Mouse (Mus musculus) intestine, embryonic 15.5 days (tissue): ENCODE measurements at regions not wholly inside any gene's neighbourhood (a gene's known extent, or its start where the extent isn't known, plus 50 kb on each side); places are given as distances from the start of the nearest gene placed in this dataset.
A peak's percentile ranks its signal among the peaks of the same experiment; 100 is the strongest.
"Not testable (repeated sequence)": the region's sequence is repeated elsewhere in the genome, so short reads cannot be mapped to it uniquely, and the experiment has no call there.

Experiments
- ATAC-seq: fragments of 200-750 bp; cut with Nextera tagmentation; 2 replicates; pipeline ENCODE4 v1.8.0; 2017; ENCODE audit warnings: moderate TSS enrichment, moderate library complexity
- H3K27ac ChIP-seq: fragments of 300-500 bp; sonication (generic); 2 replicates; pipeline ENCODE4 v1.5.1; 2015; ENCODE audit warnings: mild to moderate bottlenecking, inconsistent platforms
- H3K27me3 ChIP-seq: fragments of 300-500 bp; sonication (generic); replicated peaks from 2 replicates; pipeline ENCODE4 v1.6.1; 2015; ENCODE audit warnings: inconsistent platforms
- H3K36me3 ChIP-seq: fragments of 300-500 bp; sonication (generic); 2 replicates; pipeline ENCODE4 v1.6.1; 2015; ENCODE audit warnings: inconsistent platforms
- H3K4me1 ChIP-seq: fragments of 300-500 bp; sonication (generic); replicated peaks from 2 replicates; pipeline ENCODE4 v1.6.1; 2015; ENCODE audit warnings: inconsistent platforms
- H3K4me2 ChIP-seq: fragments of 300-500 bp; sonication (generic); replicated peaks from 2 replicates; pipeline ENCODE4 v1.6.1; 2015; ENCODE audit warnings: mild to moderate bottlenecking, inconsistent platforms
- H3K4me3 ChIP-seq: fragments of 300-500 bp; sonication (generic); replicated peaks from 2 replicates; pipeline ENCODE4 v1.5.1; 2015; ENCODE audit warnings: inconsistent platforms
- H3K9ac ChIP-seq: fragments of 300-500 bp; sonication (generic); 2 replicates; pipeline ENCODE4 v1.6.1; 2015; ENCODE audit warnings: inconsistent platforms
- H3K9me3 ChIP-seq: fragments of 300-500 bp; sonication (generic); 2 replicates; pipeline ENCODE4 v1.6.1; 2016; ENCODE audit warnings: inconsistent platforms
- WGBS: fragments of 180-500 bp; shearing (Covaris S2); methylation state at CpG from one replicate; pipeline ENCODE4 v1.1.7; 2015; 5-methylcytosine and 5-hydroxymethylcytosine counted together

- no peak for ATAC-seq
These were observed 298.0 kb upstream of the Foxg1 start for GRCm38 (mm10) chr12:49084505-49084904.

GRCm38 (mm10) chr12:49086076-49086475 lies 296.4 kb upstream of the Foxg1 start:
- Histone ChIP-seq H3K4me3 (no peak overlapping the region), H3K36me3 (no peaks in the 10 kb centered on the region), H3K27me3 (no peaks in the 10 kb centered on the region), H3K9me3 (no peaks in the 10 kb centered on the region), H3K9ac (no peak overlapping the region), H3K4me1 (no peaks in the 10 kb centered on the region), H3K27ac (no peak overlapping the region), H3K4me2 (no peak overlapping the region)
- WGBS = 80% methylated on average over 2 of the region's 2 CpGs
- no peak for ATAC-seq

More at GRCm38 (mm10) chr12:49084505-49084904, 298.0 kb upstream of the Foxg1 start:
- no peaks in the 10 kb centered on the region for H3K36me3 ChIP-seq
- H3K4me3 ChIP-seq = no peak overlapping the region
- no peaks in the 10 kb centered on the region for H3K4me1 ChIP-seq
- H3K9ac ChIP-seq = no peak overlapping the region
- H3K27ac ChIP-seq = no peak overlapping the region
- H3K4me2 ChIP-seq = no peak overlapping the region
- no peaks in the 10 kb centered on the region for H3K9me3 ChIP-seq
- no peaks in the 10 kb centered on the region for H3K27me3 ChIP-seq

GRCm38 (mm10) chr12:49090177-49090576 lies 292.3 kb upstream of the Foxg1 start:
- Histone ChIP-seq H3K36me3 (no peaks in the 10 kb centered on the region), H3K9me3 (no peaks in the 10 kb centered on the region), H3K27ac (no peak overlapping the region), H3K4me1 (no peaks in the 10 kb centered on the region), H3K4me2 (no peak overlapping the region), H3K9ac (no peak overlapping the region), H3K27me3 (no peaks in the 10 kb centered on the region), H3K4me3 (no peak overlapping the region)
- 68% methylated on average over 1 of the region's 1 CpGs for WGBS
- ATAC-seq = no peak

- Histone ChIP-seq H3K4me3 (no peak overlapping the region), H3K36me3 (no peaks in the 10 kb centered on the region), H3K4me2 (no peak overlapping the region), H3K9me3 (no peaks in the 10 kb centered on the region), H3K4me1 (no peaks in the 10 kb centered on the region), H3K9ac (no peak overlapping the region), H3K27ac (no peak overlapping the region), H3K27me3 (no peaks in the 10 kb centered on the region)
- no peak for ATAC-seq
- 65% methylated on average over 4 of the region's 4 CpGs for WGBS
These were observed 276.5 kb upstream of the Foxg1 start for GRCm38 (mm10) chr12:49105931-49106330.

- Histone ChIP-seq H3K4me1 (no peaks in the 10 kb centered on the region), H3K36me3 (no peaks in the 10 kb centered on the region), H3K9me3 (no peaks in the 10 kb centered on the region), H3K9ac (no peak overlapping the region), H3K27me3 (no peaks in the 10 kb centered on the region), H3K27ac (no peak overlapping the region), H3K4me2 (no peak overlapping the region), H3K4me3 (no peak overlapping the region)
- WGBS = 43% methylated on average over 7 of the region's 7 CpGs
- ATAC-seq = peak; percentile 55; the same call in 1 of the 2 replicates
These were observed 275.8 kb upstream of the Foxg1 start for GRCm38 (mm10) chr12:49106399-49107382.

- 43% methylated on average over 10 of the region's 10 CpGs for WGBS
- Histone ChIP-seq H3K9me3 (no peaks in the 10 kb centered on the region), H3K27me3 (no peaks in the 10 kb centered on the region), H3K9ac (no peak overlapping the region), H3K4me2 (no peak overlapping the region), H3K27ac (no peak overlapping the region), H3K36me3 (no peaks in the 10 kb centered on the region), H3K4me3 (no peak overlapping the region), H3K4me1 (no peaks in the 10 kb centered on the region)
- ATAC-seq = peak; percentile 95
These were observed 274.9 kb upstream of the Foxg1 start for GRCm38 (mm10) chr12:49107415-49108148.

- not testable (repeated sequence) for H3K9ac ChIP-seq, H3K4me3 ChIP-seq, ATAC-seq, H3K4me1 ChIP-seq, H3K27me3 ChIP-seq, H3K36me3 ChIP-seq, H3K4me2 ChIP-seq, H3K27ac ChIP-seq, H3K9me3 ChIP-seq
- 88% methylated on average over 4 of the region's 7 CpGs for WGBS
These were observed 251.4 kb upstream of the Foxg1 start for GRCm38 (mm10) chr12:49131093-49131492.

GRCm38 (mm10) chr12:49170097-49170496 lies 212.4 kb upstream of the Foxg1 start:
- no peak overlapping the region for H3K4me3 ChIP-seq
- H3K4me2 ChIP-seq = no peak overlapping the region
- H3K4me1 ChIP-seq = no peaks in the 10 kb centered on the region
- no peak overlapping the region for H3K27ac ChIP-seq
- H3K9ac ChIP-seq = no peak overlapping the region
- H3K27me3 ChIP-seq = no peaks in the 10 kb centered on the region
- no peaks in the 10 kb centered on the region for H3K9me3 ChIP-seq
- 55% methylated on average over 5 of the region's 5 CpGs for WGBS
- no peak for ATAC-seq
- H3K36me3 ChIP-seq = no peaks in the 10 kb centered on the region

- no peak overlapping the region for H3K4me2 ChIP-seq
- H3K4me1 ChIP-seq = no peaks in the 10 kb centered on the region
- no peaks in the 10 kb centered on the region for H3K27me3 ChIP-seq
- H3K9me3 ChIP-seq = no peaks in the 10 kb centered on the region
- H3K36me3 ChIP-seq = no peaks in the 10 kb centered on the region
- WGBS = 50% methylated on average over 1 of the region's 1 CpGs
- no peak overlapping the region for H3K27ac ChIP-seq
- ATAC-seq = no peak
- H3K4me3 ChIP-seq = no peak overlapping the region
- H3K9ac ChIP-seq = no peak overlapping the region
These were observed 211.3 kb upstream of the Foxg1 start for GRCm38 (mm10) chr12:49171014-49171677.

- H3K4me2 ChIP-seq = no peak overlapping the region
- no peaks in the 10 kb centered on the region for H3K9me3 ChIP-seq
- H3K36me3 ChIP-seq = no peaks in the 10 kb centered on the region
- no peak overlapping the region for H3K4me3 ChIP-seq
- no peak overlapping the region for H3K27ac ChIP-seq
- no peaks in the 10 kb centered on the region for H3K27me3 ChIP-seq
- no peak overlapping the region for H3K9ac ChIP-seq
- no peaks in the 10 kb centered on the region for H3K4me1 ChIP-seq
- 41% methylated on average over 2 of the region's 2 CpGs for WGBS
- ATAC-seq = no peak
These were observed 191.1 kb upstream of the Foxg1 start for GRCm38 (mm10) chr12:49191348-49191747.

- ATAC-seq = peak; percentile 86
- H3K27me3 ChIP-seq = no peaks in the 10 kb centered on the region
- no peaks in the 10 kb centered on the region for H3K36me3 ChIP-seq
- no peaks in the 10 kb centered on the region for H3K9me3 ChIP-seq
- no peak overlapping the region for H3K4me2 ChIP-seq
- no peak overlapping the region for H3K4me3 ChIP-seq
- no peak overlapping the region for H3K27ac ChIP-seq
- WGBS = 67% methylated on average over 5 of the region's 5 CpGs
- no peaks in the 10 kb centered on the region for H3K4me1 ChIP-seq
- H3K9ac ChIP-seq = no peak overlapping the region
These were observed 148.7 kb upstream of the Foxg1 start for GRCm38 (mm10) chr12:49233524-49234306.
